Mouse (Mus musculus) ES-Bruce4 (cell line): ENCODE results near the gene Mrpl34.

ENCODE experiments used
- CTCF ChIP-seq: IDR thresholded peaks from one replicate; pipeline ENCODE4 v1.8.1; 2011; ENCODE audit warnings: low read depth, low read length
- EP300 ChIP-seq: IDR thresholded peaks from 2 replicates; pipeline ENCODE4 v1.6.1; 2011; ENCODE audit warnings: low read depth, low read length; ENCODE audit not compliant: insufficient read depth
- POLR2A ChIP-seq: IDR thresholded peaks from one replicate; pipeline ENCODE4 v1.8.1; 2011; ENCODE audit warnings: low read length; ENCODE audit not compliant: insufficient read depth

- no peak for TF ChIP-seq CTCF
- TF ChIP-seq EP300: no peak
- TF ChIP-seq POLR2A: no peak
Observed at GRCm38 (mm10) chr8:71467201-71467600, 2.4 kb downstream of the Mrpl34 start.
